Mouse (Mus musculus) liver, embryonic 14.5 days (tissue): ENCODE measurements around the gene Raly. TPM values are rescaled to one million over a fixed set of nuclear protein-coding genes. Genes with fewer than 3 reads are reported as not detected.

ENCODE experiments used
- ATAC-seq: fragments of 200-750 bp; cut with Nextera tagmentation; 2 replicates; pipeline ENCODE4 v1.8.0; 2017; ENCODE audit warnings: moderate number of reproducible peaks, mild to moderate bottlenecking, moderate library complexity; ENCODE audit not compliant: insufficient read depth
- DNase-seq, 3 experiments: peaks; one replicate each; pipeline ENCODE4 v3.0.0-alpha.2; 2012 to 2013; ENCODE audit warnings: low read depth in 3 of 3, low spot score in 3 of 3
- H3K27ac ChIP-seq: fragments of 300-500 bp; sonication (generic); 2 replicates; pipeline ENCODE4 v1.5.1; 2014; ENCODE audit warnings: moderate library complexity, mild to moderate bottlenecking, control low read depth, inconsistent platforms
- H3K27me3 ChIP-seq: fragments of 300-500 bp; sonication (generic); 2 replicates; pipeline ENCODE4 v1.6.1; 2014; ENCODE audit warnings: mild to moderate bottlenecking, low read length, moderate library complexity; ENCODE audit not compliant: control insufficient read depth, insufficient read depth
- H3K36me3 ChIP-seq: fragments of 300-500 bp; sonication (generic); replicated peaks from 2 replicates; pipeline ENCODE4 v1.6.1; 2014; ENCODE audit warnings: low read depth; ENCODE audit not compliant: control insufficient read depth, insufficient read depth
- H3K4me1 ChIP-seq, 2 experiments: fragments of 200-500 bp in 1 of 2; fragments of 300-500 bp in 1 of 2; sonication (generic) in 1 of 2; replicated peaks; 2 replicates each; pipeline ENCODE4 v1.6.1; 2012 to 2014; ENCODE audit warnings: antibody characterized with exemption in 1 of 2, inconsistent platforms in 1 of 2, low read length in 1 of 2; ENCODE audit not compliant: control insufficient read depth in 2 of 2, insufficient read depth in 2 of 2
- H3K4me2 ChIP-seq: fragments of 300-500 bp; sonication (generic); 2 replicates; pipeline ENCODE4 v1.6.1; 2014; ENCODE audit warnings: low read depth, mild to moderate bottlenecking, control low read depth, moderate library complexity
- H3K4me3 ChIP-seq, 2 experiments: fragments of 200-500 bp in 1 of 2; fragments of 300-500 bp in 1 of 2; sonication (generic) in 1 of 2; 2 replicates each; pipeline ENCODE4 v1.5.1; 2012 to 2014; ENCODE audit warnings: low read depth in 2 of 2, low read length in 2 of 2, mild to moderate bottlenecking in 2 of 2, control low read depth in 1 of 2, inconsistent platforms in 1 of 2, moderate library complexity in 1 of 2; ENCODE audit not compliant: insufficient read depth in 1 of 2
- H3K9ac ChIP-seq: fragments of 300-500 bp; sonication (generic); replicated peaks from 2 replicates; pipeline ENCODE4 v1.6.1; 2014; ENCODE audit warnings: mild to moderate bottlenecking, control low read depth, moderate library complexity
- H3K9me3 ChIP-seq: fragments of 300-500 bp; sonication (generic); 2 replicates; pipeline ENCODE4 v1.6.1; 2016; ENCODE audit warnings: low read length, mixed read lengths; ENCODE audit not compliant: control insufficient read depth
- CTCF ChIP-seq: IDR thresholded peaks from 2 replicates; pipeline ENCODE4 v1.5.1; 2016; ENCODE audit warnings: antibody characterized with exemption, low read depth, control low read depth
- EP300 ChIP-seq: IDR thresholded peaks from 2 replicates; pipeline ENCODE4 v1.6.1; 2016; ENCODE audit warnings: antibody characterized with exemption, low read depth
- WGBS: fragments of 180-500 bp; shearing (Covaris S2); extraction: QIAGEN DNeasy Blood & Tissue Kit; methylation state at CpG from one replicate; pipeline ENCODE4 v1.1.7; 2014; ENCODE audit not compliant: insufficient replicate concordance; 5-methylcytosine and 5-hydroxymethylcytosine counted together
- polyA plus RNA-seq, 2 experiments: library from polyadenylated mRNA; depleted of rRNA in 1 of 2; stranded (reverse) in 1 of 2; unstranded in 1 of 2; fragments of >200 nt; fragmentation: Nextera tagmentation in 1 of 2; extraction: Ambion mirVana in 1 of 2; gene quantifications; 2 replicates each; pipeline versions ENCODE4 v1.2.1 to v1.2.3; 2012 to 2014

The Raly gene
- polyA plus RNA-seq, 2 experiments = 35.9 to 237 TPM

DNA sequence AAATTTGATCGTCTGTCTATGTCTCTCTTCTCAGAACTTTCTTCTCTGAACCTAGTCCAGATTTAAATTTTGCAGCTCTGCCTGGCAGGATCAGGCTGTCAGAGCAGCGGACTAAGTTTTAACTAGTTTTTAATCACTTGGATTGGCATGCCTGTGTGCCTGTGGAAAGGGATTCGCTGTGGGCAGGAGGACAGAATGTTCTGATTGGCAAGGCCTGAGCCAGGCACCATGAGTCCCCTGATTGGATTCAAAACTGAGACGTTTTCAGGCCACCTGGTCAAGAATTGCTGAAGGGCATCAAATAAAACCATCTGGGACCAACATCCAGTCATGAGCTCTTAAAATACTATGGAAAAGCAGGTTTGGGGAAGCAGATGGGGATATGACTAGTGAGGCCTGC lies 8.5 kb upstream of the Raly start:
- H3K36me3 ChIP-seq = no peaks in the 10 kb centered on the region
- no peak overlapping the region for H3K4me2 ChIP-seq
- no peak overlapping the region for H3K27ac ChIP-seq
- peaks cover 3% of the 10 kb centered on the region for H3K27me3 ChIP-seq
- peaks cover 19 to 20% of the 10 kb centered on the region in 2 experiments for H3K4me1 ChIP-seq
- DNase-seq (no peak), ATAC-seq (no peak)
- 60% methylated on average over 4 of the region's 4 CpGs for WGBS
- TF ChIP-seq EP300 = no peak
- no peak for TF ChIP-seq CTCF
- no peaks in the 10 kb centered on the region for H3K9me3 ChIP-seq
- no peak overlapping the region for H3K4me3 ChIP-seq
- H3K9ac ChIP-seq = no peak overlapping the region; the same call in 1 of the 2 replicates

DNA sequence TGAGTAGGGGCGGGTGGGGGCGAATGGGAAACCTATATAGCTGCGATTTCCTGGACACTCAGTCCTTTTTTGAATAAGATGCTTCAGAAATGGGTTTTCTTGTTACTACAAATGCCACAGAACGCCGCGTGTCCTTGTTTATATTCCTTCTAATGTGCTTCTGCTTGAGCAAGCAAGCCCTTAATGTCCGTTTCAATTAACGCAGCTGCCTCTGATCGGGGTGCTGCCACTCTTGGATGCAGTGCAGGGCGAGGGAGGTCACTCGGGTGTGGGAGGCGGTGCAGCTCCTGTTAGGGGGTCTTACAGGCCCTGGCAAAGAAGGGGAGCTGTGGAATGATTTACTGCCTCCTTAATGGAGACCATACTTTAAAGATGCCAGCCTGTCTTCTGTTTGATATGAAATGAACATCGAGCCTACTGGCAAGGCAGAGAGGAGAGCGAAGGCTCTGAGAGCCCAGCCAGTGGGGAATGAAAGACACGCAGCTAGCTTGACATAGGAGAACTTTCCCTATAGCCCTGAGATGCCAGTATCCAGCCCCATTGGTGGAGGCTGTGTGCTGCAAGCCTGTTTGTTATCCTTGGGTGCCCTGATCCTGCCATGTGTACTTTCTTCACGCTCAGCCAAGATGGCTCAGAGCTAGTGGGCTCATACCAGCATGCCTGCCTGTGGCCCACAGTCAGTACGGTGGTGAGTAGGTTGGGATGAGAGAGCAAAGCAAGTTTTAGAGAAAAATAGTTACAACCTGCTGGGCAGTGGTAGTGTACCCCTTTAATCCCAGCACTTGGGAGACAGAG lies 7.8 kb upstream of the Raly start:
- H3K4me2 ChIP-seq = no peak overlapping the region
- ATAC-seq (no peak), DNase-seq (no peak)
- no peak overlapping the region for H3K9ac ChIP-seq
- H3K4me3 ChIP-seq = no peak overlapping the region
- TF ChIP-seq EP300 = no peak
- TF ChIP-seq CTCF = no peak
- H3K4me1 ChIP-seq = peaks cover 19 to 24% of the 10 kb centered on the region in 2 experiments
- WGBS = 76% methylated on average over 17 of the region's 17 CpGs
- H3K27ac ChIP-seq = no peak overlapping the region
- no peaks in the 10 kb centered on the region for H3K36me3 ChIP-seq
- peaks cover 3% of the 10 kb centered on the region for H3K27me3 ChIP-seq
- H3K9me3 ChIP-seq = no peaks in the 10 kb centered on the region

DNA sequence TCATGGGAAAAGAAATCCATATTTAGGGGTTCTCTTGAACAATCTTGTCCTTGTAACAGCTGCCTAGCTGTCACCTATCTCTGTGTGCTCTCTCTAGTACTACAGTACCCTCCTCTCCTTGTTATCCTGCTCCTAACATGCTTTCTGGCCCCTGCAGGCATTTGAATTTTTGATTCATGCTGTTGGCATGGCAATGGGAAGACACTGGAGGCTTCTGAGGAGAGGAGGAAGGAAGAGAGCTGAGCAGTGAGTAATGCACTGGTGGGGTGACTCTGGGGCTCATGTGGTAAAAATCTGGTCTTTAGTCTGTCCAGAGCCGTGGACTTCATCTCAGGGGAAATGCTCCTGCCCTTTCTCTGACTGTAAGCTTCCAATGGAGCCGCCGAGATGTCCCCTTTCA lies 5.6 kb upstream of the Raly start:
- WGBS = 68% methylated on average over 3 of the region's 3 CpGs
- ATAC-seq (no peak), DNase-seq (no peak)
- Histone ChIP-seq H3K9ac (peak overlapping the region; percentile 28; the same call in 1 of the 2 replicates), H3K4me1 (peaks cover 33 to 42% of the 10 kb centered on the region in 2 experiments), H3K9me3 (no peaks in the 10 kb centered on the region), H3K27ac (peak overlapping the region; percentile 67), H3K4me3 (no peak overlapping the region), H3K27me3 (no peaks in the 10 kb centered on the region), H3K4me2 (no peak overlapping the region), H3K36me3 (no peaks in the 10 kb centered on the region)
- TF ChIP-seq EP300 (no peak), CTCF (no peak)

DNA sequence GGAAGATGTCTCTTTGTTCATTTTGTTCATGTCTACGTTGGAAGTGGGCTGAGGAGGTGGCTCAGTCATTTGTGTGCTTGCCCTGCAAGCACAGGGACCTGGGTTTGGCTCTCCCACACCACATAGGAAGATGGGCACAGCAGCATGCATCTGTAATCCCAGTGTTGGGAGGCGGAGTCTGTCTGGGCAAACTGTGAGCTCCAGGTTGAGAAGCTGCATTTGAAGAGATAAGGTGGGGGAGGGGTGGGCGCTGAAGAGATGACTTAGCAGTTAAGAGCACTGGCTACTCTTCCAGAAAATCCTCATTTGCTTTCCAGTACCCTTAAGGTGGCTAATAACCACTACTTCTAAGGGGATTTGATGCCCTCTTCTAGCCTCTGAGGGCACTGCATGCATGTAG lies 4.7 kb upstream of the Raly start:
- H3K4me3 ChIP-seq = no peak overlapping the region; a peak in 1 of 4 replicates
- 13% methylated on average over 3 of the region's 3 CpGs for WGBS
- H3K4me2 ChIP-seq = peak overlapping the region; percentile 59
- H3K27ac ChIP-seq = peak overlapping the region; percentile 82
- no peaks in the 10 kb centered on the region for H3K36me3 ChIP-seq
- no peaks in the 10 kb centered on the region for H3K27me3 ChIP-seq
- TF ChIP-seq EP300 (peak; percentile 89), CTCF (no peak)
- peaks cover 33 to 42% of the 10 kb centered on the region in 2 experiments for H3K4me1 ChIP-seq
- ATAC-seq = peak; percentile 27
- DNase-seq = peak; percentile 89 to 92 (median 91)
- H3K9me3 ChIP-seq = no peaks in the 10 kb centered on the region
- H3K9ac ChIP-seq = peak overlapping the region; percentile 47

DNA sequence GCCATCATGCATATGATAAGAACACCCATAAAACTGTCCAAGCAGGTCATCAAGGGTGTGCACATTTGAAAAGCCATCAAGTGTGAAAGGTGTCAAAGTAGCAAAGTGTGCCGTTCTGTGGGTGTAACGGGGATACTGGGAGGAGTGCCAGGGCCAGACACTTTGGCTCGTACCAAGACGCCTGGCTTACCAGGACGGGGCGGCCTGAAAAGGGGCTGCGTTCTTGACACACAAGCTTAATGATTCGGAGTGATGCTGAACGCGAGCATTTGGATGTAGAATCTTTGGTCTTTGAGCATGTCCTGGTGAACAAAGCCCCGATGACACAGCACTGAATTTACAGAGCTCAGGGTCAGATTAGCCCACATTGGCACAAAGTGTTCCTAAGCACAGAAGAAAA lies 4.1 kb upstream of the Raly start:
- peak overlapping the region; percentile 59 for H3K4me2 ChIP-seq
- no peaks in the 10 kb centered on the region for H3K27me3 ChIP-seq
- ATAC-seq (no peak), DNase-seq (peak in 1 of 3 experiments; percentile 28)
- H3K27ac ChIP-seq = peak overlapping the region; percentile 82
- H3K9me3 ChIP-seq = no peaks in the 10 kb centered on the region
- H3K4me1 ChIP-seq = peaks cover 33 to 42% of the 10 kb centered on the region in 2 experiments
- no peaks in the 10 kb centered on the region for H3K36me3 ChIP-seq
- WGBS = 71% methylated on average over 11 of the region's 11 CpGs
- TF ChIP-seq EP300 (no peak), CTCF (no peak)
- H3K4me3 ChIP-seq = no peak overlapping the region
- peak overlapping the region; percentile 47 for H3K9ac ChIP-seq
